Mouse (Mus musculus) testis, postnatal 10 days (tissue): ENCODE data around the gene Gm8909.
"Not testable (repeated sequence)": the region's sequence is repeated elsewhere in the genome, so short reads cannot be mapped to it uniquely, and the experiment has no call there.

Experiments used
- DNase-seq: peaks from one replicate; pipeline ENCODE4 v3.0.0; 2021; ENCODE audit warnings: low spot score

The Gm8909 gene

DNA sequence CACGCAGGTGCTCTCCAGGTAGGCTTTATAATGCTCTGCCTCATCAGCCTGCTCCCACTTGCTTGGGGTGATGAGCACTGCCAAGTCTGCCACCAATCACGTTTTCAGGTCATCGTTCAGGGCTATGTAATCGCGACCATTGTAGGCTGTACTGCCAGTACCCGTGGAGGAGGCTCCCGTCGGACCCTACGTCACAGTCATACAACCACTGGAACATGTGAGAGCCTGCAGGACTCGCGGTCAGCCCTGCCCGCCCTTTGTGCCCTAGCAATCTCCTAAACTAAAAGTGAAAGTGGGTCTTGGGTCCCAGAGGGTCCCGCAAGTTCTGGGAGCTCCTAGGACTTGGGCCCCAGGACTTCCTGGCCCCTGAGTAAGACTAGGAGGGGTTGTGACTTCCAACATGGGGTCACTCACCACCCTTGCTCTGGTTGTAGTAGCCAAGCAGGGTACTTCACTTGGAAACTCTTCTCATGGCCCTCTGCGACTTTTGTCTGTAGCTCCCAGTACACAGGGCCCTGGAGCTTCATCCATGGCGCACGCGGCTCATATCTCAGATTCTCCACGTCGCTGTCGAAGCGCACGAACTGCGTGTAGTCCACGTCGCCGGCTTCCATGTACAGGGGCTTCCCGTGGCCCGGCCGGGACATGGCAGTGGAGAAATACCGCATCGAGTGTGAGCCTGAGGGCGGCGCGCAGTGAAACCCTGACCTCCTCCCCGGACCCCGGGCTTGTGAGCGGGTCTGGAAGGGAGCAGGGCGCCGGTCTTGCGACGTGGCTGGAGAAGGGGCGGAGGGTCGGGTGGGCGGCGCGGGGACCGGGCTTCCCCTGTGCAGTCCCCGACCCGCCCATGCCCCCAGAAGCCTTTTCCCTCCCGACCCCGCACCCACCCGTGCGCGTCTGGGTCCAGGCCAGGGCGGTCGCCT, 6.9 kb downstream of the Gm8909 start:
- no peak for DNase-seq

DNA sequence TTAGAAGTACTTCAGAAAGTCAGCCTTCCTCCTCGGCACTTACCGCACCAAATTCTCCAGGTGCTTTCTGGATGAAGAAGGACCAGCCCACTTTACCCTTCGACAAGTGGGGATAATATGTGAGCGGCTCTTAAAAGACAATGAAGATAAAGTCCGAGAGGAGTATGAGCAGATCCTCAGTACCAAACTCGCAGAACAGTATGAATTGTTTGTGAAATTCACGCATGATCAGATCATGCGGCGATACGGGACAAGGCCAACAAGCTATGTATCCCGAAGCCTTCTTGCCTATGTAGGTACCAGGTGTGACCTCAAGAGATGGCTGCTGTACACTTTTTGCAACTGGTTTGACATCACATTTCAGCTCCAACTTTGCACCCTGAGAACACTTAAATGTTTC, 10.1 kb downstream of the Gm8909 start:
- DNase-seq: not testable (repeated sequence)

DNA sequence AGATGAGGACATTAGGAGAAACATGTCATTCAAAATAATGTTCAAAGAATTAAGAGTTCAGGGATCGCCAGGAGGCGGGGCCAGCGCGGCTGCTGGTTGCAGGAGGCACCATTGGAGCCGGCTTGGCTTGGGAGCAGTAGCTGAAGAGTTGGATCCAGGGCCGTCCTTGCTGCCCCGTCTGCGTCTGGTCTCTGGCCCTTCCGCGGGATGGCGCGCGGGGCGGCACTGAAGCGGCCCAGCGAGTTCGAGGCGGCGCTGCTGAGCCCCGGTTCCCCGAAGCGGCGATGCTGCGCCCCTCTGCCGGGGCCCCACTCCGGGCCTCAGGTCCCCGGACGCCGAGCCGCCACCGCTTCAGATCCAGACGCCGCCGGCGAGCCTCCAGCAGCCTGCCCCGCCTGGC, 10.6 kb downstream of the Gm8909 start:
- DNase-seq: not testable (repeated sequence)

DNA sequence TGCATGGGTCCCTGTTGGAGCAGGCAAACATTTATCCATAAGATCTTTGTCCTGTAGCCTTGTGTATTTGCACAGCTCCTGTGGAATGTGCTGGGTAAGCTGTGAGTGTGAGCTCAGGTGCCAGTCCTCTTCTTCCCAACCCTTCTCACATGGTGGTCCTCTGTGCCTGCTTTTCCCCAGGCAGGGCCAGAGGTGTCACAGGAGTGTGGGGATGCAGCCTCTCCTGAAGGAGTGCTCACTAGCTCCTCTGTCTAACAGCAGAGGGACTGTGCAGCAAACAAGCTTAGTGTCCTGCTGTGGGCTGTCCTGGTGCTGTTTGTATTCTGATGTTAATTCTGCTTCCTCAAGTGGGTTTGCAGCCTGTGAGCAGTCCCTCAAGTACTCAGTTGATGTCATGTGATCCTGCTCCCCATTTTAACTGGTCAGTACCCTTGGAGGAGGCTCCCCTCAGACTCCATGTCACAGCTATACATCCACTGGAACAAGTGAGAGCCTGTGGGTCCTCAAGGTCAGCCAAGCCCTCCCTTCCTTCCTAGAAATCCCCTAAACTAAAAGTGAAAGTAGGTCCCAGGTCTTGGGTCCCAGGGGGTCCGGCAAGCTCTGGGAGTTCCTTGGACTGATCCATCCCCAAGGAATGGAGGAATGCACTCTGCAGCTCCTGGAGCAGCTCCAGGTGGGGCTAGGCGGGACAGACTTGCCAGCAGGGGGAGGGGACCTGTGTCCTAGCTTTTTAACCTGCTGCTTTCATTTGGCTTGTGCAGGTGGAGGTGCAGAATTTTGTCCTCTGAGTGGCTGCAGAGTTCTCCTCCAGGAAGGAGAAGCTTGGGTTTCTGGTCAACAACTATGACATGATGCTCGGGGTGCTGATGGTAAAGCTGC, 13.8 kb downstream of the Gm8909 start:
- DNase-seq: no peak

DNA sequence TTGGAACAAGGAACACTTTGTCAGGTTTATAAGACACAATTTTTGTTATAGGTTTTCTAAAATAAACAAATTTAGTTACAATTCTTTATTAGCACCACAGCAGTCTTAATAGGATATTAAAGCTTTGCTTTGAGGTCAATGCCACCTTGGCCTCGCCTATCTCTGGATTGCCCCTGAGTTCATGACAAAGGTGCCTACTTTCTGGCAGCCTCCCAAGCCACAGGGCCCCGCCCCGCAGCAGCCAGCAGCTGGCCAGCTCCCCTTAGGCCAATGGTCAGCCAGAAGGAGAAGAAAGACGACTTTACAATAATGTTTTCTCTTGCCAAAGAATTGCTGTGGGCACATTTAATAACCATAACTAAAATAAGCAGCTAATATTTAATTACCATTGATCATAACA, 17.1 kb downstream of the Gm8909 start:
- not testable (repeated sequence) for DNase-seq

DNA sequence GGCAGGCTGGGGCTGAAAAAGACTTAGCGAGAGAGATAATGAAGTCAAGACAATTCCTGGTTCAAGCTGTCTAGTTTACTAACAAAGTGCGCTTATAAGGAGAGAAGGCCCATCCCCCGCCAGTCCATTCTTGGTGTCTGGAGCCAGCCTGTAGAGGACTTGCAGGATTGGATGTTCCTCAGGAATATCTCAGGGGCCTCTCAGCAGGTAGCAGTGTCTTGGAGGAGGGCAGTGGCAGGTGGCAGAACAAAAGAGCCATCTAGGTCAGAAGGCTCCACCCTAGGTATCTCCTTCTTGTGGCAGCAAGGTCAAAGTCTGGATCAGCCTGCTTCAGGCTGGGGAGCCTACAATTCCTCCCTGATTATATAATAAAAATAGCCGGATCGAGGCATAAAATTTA, 19.9 kb downstream of the Gm8909 start:
- not testable (repeated sequence) for DNase-seq

DNA sequence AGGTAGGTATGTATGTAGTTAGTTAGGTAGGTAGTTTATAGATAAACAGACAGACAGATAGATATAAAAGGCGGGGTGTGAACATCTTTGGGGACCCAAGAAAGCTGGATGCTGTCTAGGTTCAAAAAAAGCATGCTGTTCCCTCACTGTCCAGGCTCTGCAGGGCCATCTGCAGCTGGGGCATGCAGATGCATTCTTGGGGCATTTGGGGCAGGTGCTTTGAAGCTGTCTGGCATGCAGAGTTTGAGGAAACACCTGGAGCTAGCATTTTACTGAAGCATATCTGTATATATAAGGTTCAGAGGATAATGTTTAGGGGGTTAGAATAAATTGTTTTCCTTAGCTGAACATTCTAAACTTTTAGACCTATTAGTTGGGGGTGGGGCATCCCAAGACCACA, 21.4 kb downstream of the Gm8909 start:
- DNase-seq: not testable (repeated sequence)

DNA sequence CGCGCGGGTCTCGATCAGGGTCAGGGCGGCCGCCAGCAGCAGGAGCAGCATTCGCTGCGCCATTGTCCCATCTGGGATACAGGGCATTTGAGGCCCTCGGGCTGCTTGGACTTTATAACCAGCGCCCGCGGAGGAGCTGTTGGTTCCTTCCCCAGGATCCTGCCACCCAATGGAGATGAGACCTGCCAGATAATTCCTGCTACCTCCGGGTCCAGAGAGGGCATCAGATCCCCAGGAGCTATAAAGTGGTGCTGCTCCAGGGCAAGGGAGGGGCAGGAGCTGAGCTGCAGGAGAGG, 22.5 kb downstream of the Gm8909 start:
- DNase-seq: not testable (repeated sequence)

DNA sequence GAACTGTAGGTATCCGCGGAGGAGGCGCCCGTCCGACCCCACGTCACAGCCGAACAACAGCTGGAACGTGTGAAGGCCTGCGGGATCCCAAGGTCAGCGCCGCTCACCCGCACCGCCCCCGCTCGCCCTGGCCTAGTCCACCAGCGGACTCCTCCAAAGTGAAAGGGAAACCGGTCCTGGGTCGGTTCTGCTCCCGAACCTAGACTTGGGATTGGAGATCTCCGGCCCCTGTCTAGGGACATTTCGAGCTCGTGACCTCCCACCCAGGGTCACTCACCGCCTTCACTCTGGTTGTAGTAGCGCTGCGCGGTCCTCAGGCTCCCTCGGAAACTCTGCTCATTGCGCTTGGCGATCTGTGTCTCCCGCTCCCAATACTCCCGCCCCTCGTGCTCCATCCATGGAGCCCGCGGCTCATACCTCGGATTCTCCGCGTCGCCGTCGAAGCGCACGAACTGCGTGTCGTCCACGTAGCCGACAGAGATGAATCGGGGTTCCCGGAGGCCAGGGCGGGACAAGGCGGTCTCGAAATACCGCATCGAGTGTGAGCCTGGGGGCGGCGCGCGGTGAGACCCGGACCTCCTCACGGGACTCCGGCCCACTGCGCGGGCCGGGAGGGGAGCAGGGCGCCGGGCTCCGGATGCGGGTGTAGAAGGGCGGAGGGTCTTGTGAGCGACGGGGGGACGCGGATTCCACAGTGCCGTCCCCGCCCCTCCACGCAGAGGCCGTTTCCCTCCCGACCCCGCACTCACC, 23.1 kb downstream of the Gm8909 start:
- peak; percentile 55 for DNase-seq

DNA sequence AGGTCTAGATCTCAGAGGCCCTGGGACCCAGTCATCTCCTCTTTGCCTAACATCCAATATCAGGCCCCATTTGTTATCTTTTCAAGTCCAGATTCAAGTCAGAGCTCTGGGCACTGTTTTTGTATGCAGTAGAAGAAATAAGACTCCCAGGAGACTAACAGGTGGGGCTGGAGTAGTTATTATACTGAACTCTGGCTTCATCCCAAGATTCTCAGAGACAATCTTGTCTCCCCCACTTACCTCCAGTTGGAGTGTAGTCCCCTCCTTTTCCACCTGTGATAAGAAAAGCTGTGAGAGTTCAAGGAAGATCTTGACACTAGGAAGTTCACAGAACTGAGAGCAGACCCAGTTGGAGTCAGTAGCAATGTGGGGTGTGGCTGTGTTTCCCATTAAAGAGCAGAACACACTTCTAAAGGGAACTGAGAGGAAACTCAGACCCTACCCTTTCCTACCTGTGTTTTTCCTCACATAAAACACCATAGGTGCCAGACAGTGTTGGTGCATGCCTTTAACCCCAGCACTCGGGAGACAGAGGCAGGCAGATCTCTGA, 32.0 kb downstream of the Gm8909 start:
- DNase-seq: not testable (repeated sequence)

DNA sequence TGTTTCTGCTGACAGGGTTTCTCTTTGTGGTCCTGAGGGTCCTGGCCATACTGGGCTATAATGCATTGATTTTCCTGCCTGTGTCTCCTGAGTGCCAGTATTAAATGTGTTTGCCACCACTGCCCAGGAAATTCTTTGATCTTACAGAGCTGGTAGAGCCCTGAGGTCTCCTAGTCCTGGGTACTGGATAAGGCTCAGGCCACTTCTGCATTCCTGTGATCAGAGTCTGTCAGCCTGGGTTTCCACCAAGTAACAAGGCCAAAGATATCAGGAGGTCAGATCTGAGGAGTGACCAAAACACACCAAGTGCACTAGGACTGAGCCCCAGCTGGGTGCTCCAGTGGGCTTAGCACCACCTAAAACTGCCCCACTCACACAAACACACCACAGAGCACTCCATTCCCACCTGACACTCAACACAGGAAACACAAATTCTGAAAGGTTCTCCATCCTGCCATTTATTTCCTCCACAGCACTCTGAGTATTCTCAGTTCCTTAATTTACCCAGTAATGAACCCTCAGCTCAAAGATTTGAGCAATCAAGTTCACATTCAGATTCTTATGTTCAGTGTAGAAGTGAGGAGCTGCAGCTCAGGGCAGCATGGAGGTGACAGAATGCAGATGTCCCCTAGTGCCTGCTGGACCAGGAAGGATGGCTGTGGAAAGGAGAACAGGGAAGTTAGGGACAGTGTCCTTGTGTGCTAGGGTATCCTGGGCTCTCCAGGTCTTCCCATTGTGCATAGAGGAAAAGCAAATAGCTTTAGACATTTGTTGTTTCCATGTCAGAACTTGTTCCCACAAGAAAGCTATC, 32.7 kb downstream of the Gm8909 start:
- not testable (repeated sequence) for DNase-seq

DNA sequence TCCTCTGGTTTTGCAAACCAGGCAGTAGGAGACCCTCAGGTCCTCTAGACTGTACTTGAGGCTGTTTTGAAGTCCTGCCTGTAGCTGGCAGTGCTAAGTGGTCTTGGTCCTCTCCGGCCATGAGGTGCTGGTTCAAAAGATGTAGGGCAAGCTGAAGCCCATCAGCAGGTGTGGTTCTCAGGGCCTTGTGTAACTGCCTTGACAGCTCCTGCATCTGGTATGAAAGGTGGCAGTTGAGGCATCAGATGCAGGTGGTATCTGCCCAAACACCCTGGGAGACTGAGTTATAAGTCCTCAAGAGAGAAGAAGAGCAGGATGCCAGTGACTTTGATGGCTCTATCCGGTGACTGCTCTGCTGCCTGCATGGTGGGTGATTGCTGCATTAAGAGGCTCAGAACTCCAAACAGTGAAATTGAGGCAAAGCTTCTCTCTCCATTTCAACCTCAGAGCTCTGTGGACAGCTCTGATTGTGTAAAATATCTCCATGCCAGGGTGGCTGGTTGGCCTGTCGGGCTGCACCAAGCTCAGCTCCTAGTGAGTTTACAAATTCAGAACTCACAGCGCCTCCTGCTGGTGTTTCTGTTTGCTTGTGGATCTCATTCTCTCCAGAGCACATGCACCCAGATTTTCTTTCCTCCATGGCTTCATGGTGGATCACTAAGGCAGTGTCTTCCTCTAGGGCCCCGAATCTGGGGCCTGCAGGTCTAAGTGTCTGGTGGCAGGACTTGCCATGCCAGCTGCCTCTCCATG, 36.6 kb downstream of the Gm8909 start:
- no peak for DNase-seq

DNA sequence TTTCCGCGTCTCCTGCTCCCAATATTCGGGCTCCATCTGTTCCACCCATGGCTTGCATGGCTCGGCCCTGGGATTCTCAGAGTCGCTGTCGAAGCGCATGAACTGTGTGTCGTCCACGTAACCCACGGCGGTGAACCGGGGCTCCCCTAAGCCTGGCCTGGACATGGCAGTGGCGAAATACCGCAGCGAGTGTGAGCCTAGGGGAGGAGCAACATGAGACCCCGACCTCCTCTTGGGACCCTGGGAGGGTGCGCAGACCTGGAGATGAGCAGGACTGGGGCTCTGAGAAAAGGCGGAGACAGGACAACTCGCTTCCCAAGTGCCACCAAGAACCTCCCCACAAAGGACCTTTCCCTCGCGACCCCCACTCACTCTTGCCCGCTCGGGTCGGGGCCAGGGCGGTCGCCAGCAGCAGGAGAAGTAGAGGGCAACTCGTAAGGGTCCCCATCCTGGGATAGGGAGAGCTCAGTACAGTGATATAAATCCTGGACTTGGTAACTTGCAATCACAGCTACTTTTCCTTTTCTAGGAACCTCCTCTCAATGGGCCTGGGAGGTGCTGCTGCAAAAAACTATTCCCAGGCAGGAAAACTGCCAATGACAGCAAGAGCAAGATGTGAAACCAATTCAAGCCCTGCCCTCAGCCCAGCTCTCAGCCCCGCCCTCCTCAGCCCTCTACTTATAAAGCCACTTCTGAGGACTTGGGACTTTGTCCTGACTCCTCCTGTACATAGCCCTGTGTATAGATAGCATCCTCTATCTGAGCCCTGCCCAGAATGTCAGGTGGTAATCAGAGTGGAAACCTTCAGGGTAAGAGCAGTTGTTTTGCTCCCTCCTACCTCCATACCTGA, 39.1 kb downstream of the Gm8909 start, which contains the start of gene Gm7030:
TSS of gene Gm7030 (minus strand) at position 458 of the 850 bp plus-strand sequence.
- DNase-seq: not testable (repeated sequence)

DNA sequence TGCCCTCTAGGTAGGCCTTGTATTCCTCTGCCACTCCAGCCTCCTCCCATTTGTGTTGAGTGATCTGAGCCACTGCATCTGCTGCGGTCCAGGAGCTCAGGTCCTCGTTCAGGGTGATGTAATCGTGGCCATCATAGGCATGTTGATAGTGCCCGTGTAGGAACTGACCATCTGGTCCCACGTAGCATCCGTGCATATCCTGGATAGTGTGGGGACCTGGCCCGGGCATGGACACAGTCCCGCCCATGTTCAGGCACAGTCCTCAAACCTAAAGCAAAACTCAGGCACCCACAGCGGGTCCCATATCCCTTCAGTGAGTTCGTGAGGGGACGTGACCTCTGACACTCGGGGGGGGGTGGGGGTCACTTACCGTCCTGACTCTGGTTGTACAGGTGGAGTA, 39.8 kb downstream of the Gm8909 start:
- not testable (repeated sequence) for DNase-seq

DNA sequence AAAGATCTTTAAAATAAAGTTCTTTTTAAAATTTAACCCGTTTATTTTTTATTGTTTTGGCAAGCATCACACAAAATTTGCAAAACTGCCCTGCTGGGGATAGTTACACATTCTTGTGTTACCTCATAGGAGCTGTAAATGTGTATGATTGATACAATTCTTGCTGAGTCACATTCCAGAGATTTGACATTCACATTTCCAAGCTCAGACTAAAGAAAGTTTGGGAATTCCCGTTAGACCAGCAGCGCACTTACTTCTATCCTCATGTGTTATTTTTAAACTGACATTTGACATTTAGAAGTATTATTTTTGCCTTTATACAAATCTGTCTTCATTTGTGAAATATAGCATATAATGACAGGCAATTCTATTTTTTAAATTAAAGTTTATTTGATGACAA, 44.2 kb downstream of the Gm8909 start:
- not testable (repeated sequence) for DNase-seq

DNA sequence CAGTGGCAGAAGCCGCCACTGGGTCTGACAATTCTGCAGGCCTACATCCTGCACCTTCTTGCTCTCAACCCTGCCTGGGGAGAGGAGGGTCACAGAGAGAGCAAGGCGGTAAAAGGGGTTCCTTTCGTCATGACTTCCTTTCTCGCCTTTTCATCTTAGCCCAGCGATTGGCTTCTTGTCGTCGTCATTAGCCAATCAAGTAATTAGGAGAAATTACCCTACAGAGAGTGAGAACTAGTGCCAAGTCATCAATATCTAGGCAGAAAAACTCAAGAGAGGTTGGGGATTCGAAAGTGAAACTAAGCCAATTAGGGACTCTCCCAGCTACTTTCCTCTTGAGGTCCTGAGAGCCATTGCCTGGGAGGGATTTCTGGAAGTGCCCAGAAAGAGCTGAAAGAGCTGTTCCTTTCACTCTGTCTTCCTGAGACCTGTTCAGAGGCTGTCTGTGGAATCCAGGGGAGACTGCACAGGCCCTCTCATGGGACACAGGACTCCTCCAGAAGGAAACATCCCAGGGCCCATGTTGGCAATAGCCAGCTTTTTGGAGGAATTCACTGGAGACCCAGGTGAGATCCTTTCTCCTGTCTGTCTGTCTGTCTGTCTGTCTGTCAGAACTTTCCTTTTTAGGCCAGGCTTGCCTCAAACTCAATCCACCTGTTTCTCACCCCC, 46.9 kb downstream of the Gm8909 start, which contains the start of gene Gm19684:
TSS of gene Gm19684 (plus strand) at position 327 of the 669 bp plus-strand sequence.
- peak; percentile 36 for DNase-seq

DNA sequence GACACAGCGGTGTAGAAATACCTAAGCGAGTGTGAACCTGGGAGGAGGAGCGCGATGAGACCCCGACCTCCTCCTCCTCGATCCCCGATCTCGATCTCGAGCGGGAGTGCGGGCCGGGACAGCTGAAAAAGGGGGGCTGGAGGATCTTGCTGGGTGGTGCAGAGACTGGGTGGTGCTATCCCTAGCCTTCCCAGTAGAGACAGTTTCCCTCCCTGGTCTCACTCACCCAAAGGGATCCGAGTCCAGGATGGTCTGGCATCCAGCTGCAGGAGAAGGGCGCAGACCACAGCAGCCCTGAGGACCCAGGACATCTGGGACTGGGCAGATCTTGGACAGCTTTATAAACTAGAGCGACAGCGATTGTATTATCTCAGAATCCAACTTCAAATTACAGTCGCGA, 47.5 kb downstream of the Gm8909 start:
- DNase-seq: peak; percentile 34

DNA sequence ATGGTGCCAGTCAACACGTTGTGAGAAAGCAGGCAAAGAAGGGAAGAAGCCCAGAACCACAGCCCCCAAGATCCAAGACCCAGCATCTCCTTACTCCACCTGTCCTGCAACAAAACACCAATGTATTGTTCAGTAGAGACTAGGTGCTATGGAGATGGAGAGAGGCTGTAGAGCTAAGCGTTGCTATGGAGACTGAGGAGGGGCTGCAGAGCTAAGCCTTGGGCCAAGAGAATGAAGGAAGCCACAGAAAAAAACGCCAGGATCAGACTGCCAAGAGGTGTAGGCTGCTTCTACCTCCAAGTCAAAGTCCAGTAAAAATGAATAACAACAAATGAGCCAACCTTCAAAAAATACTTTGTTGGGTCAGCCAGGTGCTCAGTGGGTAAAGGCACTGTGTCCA, 51.8 kb downstream of the Gm8909 start:
- not testable (repeated sequence) for DNase-seq
